Mouse (Mus musculus): ENCODE measurements at regions not wholly inside any gene's neighbourhood (a gene's known extent, or its start where the extent isn't known, plus 50 kb on each side); places are given as distances from the start of the nearest gene placed in this dataset.

DNA sequence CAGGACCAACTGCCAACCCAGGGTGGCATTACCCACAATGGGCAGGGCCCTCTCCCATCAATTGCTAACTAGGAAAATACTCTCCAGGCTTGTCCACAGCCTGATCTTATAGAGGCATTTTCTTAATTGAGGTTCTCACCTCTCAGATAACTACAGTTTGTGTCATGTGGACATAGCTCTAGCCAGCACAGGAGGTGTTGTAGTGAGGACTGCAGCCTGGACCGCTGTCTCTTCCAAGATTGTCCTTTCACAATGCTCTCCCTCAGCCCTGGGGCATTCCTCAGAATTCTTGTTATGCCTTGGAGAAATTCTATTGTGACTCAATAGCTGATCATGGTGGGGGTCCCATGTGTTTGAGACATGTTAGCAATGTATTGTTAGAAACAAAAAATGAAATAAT is 196.1 kb downstream of the Ktn1 start:
- TF ChIP-seq CTCF (IDR thresholded peaks at IDR 0.05; ENCODE audit: borderline replicate concordance, insufficient read depth, low read depth, low read length): no peak
- no peak for TF ChIP-seq POLR2A (IDR thresholded peaks at IDR 0.05; ENCODE audit: borderline replicate concordance, insufficient read depth, low read length)

Measured in cerebellum, adult 2 months (tissue).